Mouse (Mus musculus) cerebellum, adult 9-11 months (tissue): Measurements from ENCODE around the gene Cntnap5c.
"Not testable (repeated sequence)": the region's sequence is repeated elsewhere in the genome, so short reads cannot be mapped to it uniquely, and the experiment has no call there.

Experiments used
- DNase-seq: peaks from one replicate; pipeline ENCODE4 v3.0.0; 2022

Cntnap5c gene

GRCm38 (mm10) chr17:57768622-57769610 is at the start of gene Cntnap5c:
Cntnap5c (plus strand) TSS chr17:57769570.
- no peak for DNase-seq

GRCm38 (mm10) chr17:57742119-57742518 is 27.3 kb upstream of the Cntnap5c start, which contains the start of gene Gm21834:
Gm21834 (minus strand) TSS chr17:57742219.
- no peak for DNase-seq

GRCm38 (mm10) chr17:57758033-57758432 is 11.3 kb upstream of the Cntnap5c start:
- no peak for DNase-seq

- no peak for DNase-seq
Measured at GRCm38 (mm10) chr17:57767306-57767705, 2.1 kb upstream of the Cntnap5c start.

GRCm38 (mm10) chr17:57770904-57771303 is 1.5 kb downstream of the Cntnap5c start:
- DNase-seq: no peak

GRCm38 (mm10) chr17:57788161-57788799 is 18.9 kb downstream of the Cntnap5c start:
- DNase-seq: no peak

GRCm38 (mm10) chr17:57795408-57795807 is 26.0 kb downstream of the Cntnap5c start:
- no peak for DNase-seq

- no peak for DNase-seq
Measured at GRCm38 (mm10) chr17:57796668-57797311, 27.4 kb downstream of the Cntnap5c start.

- no peak for DNase-seq
Measured at GRCm38 (mm10) chr17:57799414-57799985, 30.1 kb downstream of the Cntnap5c start.

- DNase-seq: no peak
Measured at GRCm38 (mm10) chr17:57801180-57801579, 31.8 kb downstream of the Cntnap5c start.

GRCm38 (mm10) chr17:57837090-57837971 is 68.0 kb downstream of the Cntnap5c start:
- DNase-seq: no peak

GRCm38 (mm10) chr17:57855811-57856210 is 86.4 kb downstream of the Cntnap5c start:
- not testable (repeated sequence) for DNase-seq

GRCm38 (mm10) chr17:57865996-57866395 is 96.6 kb downstream of the Cntnap5c start:
- no peak for DNase-seq

GRCm38 (mm10) chr17:57887742-57888389 is 118.5 kb downstream of the Cntnap5c start:
- DNase-seq: no peak

- no peak for DNase-seq
Measured at GRCm38 (mm10) chr17:57911770-57912293, 142.5 kb downstream of the Cntnap5c start.

GRCm38 (mm10) chr17:57984230-57984629 is 214.9 kb downstream of the Cntnap5c start:
- DNase-seq: no peak

GRCm38 (mm10) chr17:57988420-57988819 is 219.1 kb downstream of the Cntnap5c start:
- DNase-seq: no peak

- DNase-seq: no peak
Measured at GRCm38 (mm10) chr17:57996461-57996860, 227.1 kb downstream of the Cntnap5c start.

GRCm38 (mm10) chr17:57999080-57999479 is 229.7 kb downstream of the Cntnap5c start:
- DNase-seq: no peak

GRCm38 (mm10) chr17:58002845-58003244 is 233.5 kb downstream of the Cntnap5c start:
- no peak for DNase-seq

GRCm38 (mm10) chr17:58003322-58003721 is 234.0 kb downstream of the Cntnap5c start:
- no peak for DNase-seq
